Mouse (Mus musculus): ENCODE results near the gene Gphb5. TPM values are rescaled to one million over a fixed set of nuclear protein-coding genes. Genes with fewer than 3 reads are reported as not detected.

The Gphb5 gene
- total and polyA plus RNA-seq, 2 experiments from 2014 or later: not detected

DNA sequence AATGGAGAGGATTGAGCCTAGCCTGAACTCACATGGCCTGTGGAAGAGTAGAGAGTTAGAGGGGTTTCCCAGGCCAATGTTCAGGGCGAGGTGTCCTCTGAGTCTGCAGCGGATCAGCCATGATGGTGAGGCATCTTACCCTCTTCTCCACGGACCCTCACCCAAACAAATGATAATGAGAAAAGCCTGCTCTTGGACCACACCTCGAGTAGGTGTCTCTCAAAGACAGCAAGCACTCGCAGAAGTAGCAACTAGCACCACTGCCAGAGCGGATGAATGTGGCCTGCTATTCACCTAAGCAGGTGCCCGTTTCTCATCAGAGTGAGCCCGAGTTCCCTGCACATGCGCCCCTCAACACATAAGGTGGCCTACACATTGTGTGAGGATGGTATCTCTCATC, 29.9 kb downstream of the Gphb5 start:
- H3K36me3 ChIP-seq (ENCODE audit: insufficient read depth): no peaks in the 10 kb centered on the region
- H3K27me3 ChIP-seq (ENCODE audit: insufficient read depth, low read length): no peaks in the 10 kb centered on the region
- no peak for DNase-seq
- H3K9ac ChIP-seq: no peak overlapping the region
- no peak overlapping the region for H3K27ac ChIP-seq (ENCODE audit: low read depth, low read length)
- no peaks in the 10 kb centered on the region for H3K9me3 ChIP-seq (ENCODE audit: low read length)
- H3K4me2 ChIP-seq (ENCODE audit: low read depth): no peak overlapping the region
- no peak for TF ChIP-seq CTCF (IDR thresholded peaks at IDR 0.05; ENCODE audit: low read depth)
- no peak for ATAC-seq
- no peak overlapping the region for H3K4me3 ChIP-seq (ENCODE audit: low read depth, low read length)
- no peaks in the 10 kb centered on the region for H3K4me1 ChIP-seq (ENCODE audit: insufficient read depth)
- 92% methylated on average over 9 of the region's 9 CpGs for WGBS

DNA sequence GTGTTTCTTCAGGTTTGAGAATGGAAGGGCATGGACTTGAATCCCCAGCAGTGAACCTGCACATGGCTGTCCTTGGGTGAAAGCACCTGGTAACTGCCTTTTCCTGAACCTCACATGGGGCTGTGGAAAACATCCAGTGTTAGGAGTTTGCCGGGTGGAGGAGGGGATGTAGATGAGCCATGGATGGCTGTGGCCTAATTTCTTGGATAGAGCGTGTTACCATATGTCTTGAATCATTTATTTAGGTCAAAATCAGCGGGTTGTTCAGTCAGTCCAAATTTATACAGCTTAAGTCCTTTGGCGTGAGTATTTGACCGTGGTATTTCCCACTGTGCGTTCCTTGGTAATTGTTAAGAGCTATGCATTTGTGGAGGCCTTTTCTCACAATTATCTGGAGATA, 40.5 kb downstream of the Gphb5 start:
- TF ChIP-seq CTCF (IDR thresholded peaks at IDR 0.05; ENCODE audit: low read depth): no peak
- ATAC-seq (no peak), DNase-seq (no peak)
- Histone ChIP-seq H3K4me2 (ENCODE audit: low read depth) (no peak overlapping the region), H3K36me3 (ENCODE audit: insufficient read depth) (no peaks in the 10 kb centered on the region), H3K9ac (no peak overlapping the region), H3K27me3 (ENCODE audit: insufficient read depth, low read length) (no peaks in the 10 kb centered on the region), H3K4me1 (ENCODE audit: insufficient read depth) (no peaks in the 10 kb centered on the region), H3K9me3 (ENCODE audit: low read length) (no peaks in the 10 kb centered on the region), H3K27ac (ENCODE audit: low read depth, low read length) (no peak overlapping the region), H3K4me3 (ENCODE audit: low read depth, low read length) (no peak overlapping the region)
- WGBS: 70% methylated on average over 6 of the region's 6 CpGs

DNA sequence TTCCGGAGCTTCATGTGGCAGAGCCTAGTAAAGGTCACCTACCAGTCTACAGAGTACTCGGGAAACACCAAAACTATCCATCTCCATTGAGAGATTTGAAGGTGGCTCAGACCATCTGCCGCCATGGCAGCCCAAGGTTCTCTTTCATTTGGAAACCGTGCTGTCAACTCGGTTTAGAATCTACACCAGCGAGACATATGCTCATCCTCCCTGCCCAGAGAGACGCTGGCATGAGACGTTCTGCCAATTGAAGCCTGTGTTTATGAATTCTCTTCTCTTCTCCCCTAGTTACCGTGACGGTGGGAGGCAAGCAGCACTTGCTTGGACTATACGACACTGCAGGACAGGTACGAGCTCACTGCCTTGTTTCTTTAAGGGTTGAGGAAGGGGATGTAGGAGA, 41.5 kb downstream of the Gphb5 start:
- WGBS: 69% methylated on average over 12 of the region's 12 CpGs
- ATAC-seq: no peak
- Histone ChIP-seq H3K4me2 (ENCODE audit: low read depth) (no peak overlapping the region), H3K4me1 (ENCODE audit: insufficient read depth) (no peaks in the 10 kb centered on the region), H3K9me3 (ENCODE audit: low read length) (no peaks in the 10 kb centered on the region), H3K36me3 (ENCODE audit: insufficient read depth) (no peaks in the 10 kb centered on the region), H3K27ac (ENCODE audit: low read depth, low read length) (no peak overlapping the region), H3K27me3 (ENCODE audit: insufficient read depth, low read length) (no peaks in the 10 kb centered on the region), H3K9ac (no peak overlapping the region), H3K4me3 (ENCODE audit: low read depth, low read length) (no peak overlapping the region)
- TF ChIP-seq CTCF (IDR thresholded peaks at IDR 0.05; ENCODE audit: low read depth): no peak
- DNase-seq: peak; percentile 38

DNA sequence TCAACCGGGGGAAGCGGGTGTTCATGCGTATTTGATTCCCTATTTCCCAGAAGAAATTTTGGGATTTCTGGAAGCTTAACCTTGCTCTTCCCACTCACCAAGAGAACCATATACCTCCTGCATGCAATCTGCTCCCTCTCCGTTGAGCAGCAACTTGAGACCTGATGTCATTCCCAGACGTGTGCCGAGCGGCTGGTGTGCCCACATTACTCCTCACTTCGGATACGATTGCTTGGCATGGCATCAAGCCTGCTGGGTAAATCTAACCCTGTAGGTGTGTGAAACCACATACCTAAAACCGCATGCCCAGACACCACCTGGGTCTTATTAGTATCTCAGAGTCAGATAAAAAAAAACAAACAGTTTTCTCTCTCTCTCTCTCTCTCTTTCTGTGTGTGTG, 42.1 kb downstream of the Gphb5 start:
- no peaks in the 10 kb centered on the region for H3K36me3 ChIP-seq (ENCODE audit: insufficient read depth)
- H3K9ac ChIP-seq: no peak overlapping the region
- no peaks in the 10 kb centered on the region for H3K4me1 ChIP-seq (ENCODE audit: insufficient read depth)
- TF ChIP-seq CTCF (IDR thresholded peaks at IDR 0.05; ENCODE audit: low read depth): no peak
- no peaks in the 10 kb centered on the region for H3K9me3 ChIP-seq (ENCODE audit: low read length)
- no peak for ATAC-seq
- 83% methylated on average over 10 of the region's 10 CpGs for WGBS
- DNase-seq: no peak
- H3K4me3 ChIP-seq (ENCODE audit: low read depth, low read length): no peak overlapping the region
- no peaks in the 10 kb centered on the region for H3K27me3 ChIP-seq (ENCODE audit: insufficient read depth, low read length)
- H3K4me2 ChIP-seq (ENCODE audit: low read depth): no peak overlapping the region
- no peak overlapping the region for H3K27ac ChIP-seq (ENCODE audit: low read depth, low read length)

DNA sequence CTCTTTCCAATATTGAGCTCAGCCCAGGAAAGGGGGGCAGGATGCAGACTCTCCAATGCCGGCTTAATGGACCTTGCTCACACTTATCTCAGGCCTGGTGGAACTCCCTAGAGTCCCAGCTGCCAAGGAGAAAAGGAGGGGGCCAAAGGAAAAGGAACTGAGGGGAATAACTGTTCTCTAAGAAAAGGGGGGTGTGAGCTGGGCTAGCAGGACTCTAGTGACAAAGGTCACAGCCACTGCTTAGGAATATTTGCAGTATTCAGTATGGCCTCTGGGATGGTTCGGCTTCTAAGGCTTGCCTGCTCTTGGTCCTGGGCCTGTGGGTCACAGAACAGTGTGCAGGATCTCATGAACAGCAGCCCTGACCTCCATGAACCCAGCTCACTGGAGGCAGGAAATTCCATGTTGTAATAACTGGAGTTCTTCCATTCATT, 47.1 kb downstream of the Gphb5 start:
- Histone ChIP-seq H3K4me3 (ENCODE audit: low read depth, low read length) (no peak overlapping the region), H3K4me2 (ENCODE audit: low read depth) (no peak overlapping the region), H3K9me3 (ENCODE audit: low read length) (no peaks in the 10 kb centered on the region), H3K27ac (ENCODE audit: low read depth, low read length) (no peak overlapping the region), H3K9ac (no peak overlapping the region), H3K27me3 (ENCODE audit: insufficient read depth, low read length) (no peaks in the 10 kb centered on the region), H3K4me1 (ENCODE audit: insufficient read depth) (no peaks in the 10 kb centered on the region), H3K36me3 (ENCODE audit: insufficient read depth) (no peaks in the 10 kb centered on the region)
- no peak for TF ChIP-seq CTCF (IDR thresholded peaks at IDR 0.05; ENCODE audit: low read depth)
- no peak for DNase-seq
- WGBS: 73% methylated on average over 2 of the region's 2 CpGs
- ATAC-seq: no peak

DNA sequence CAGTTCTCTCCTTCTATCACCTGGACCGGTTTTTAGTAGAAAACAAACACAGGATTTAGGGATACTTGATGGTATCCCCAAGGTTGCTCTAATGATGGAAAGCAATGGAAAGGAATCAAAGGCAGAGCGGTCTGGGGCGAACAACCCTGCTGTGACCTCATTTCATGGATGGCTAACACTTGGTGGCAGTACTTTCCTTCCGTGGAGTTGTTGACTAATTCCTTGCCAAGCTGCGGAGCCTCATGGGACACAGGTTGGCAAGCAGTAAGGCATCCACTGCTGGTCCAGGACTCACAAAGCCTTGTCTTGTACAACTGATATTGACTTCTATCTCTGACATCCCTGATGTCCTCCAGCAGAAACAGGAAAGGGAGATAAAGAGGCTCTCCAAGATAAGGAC, 48.1 kb downstream of the Gphb5 start:
- ATAC-seq (no peak), DNase-seq (no peak)
- Histone ChIP-seq H3K9ac (no peak overlapping the region), H3K4me2 (ENCODE audit: low read depth) (no peak overlapping the region), H3K4me1 (ENCODE audit: insufficient read depth) (no peaks in the 10 kb centered on the region), H3K9me3 (ENCODE audit: low read length) (no peaks in the 10 kb centered on the region), H3K27ac (ENCODE audit: low read depth, low read length) (no peak overlapping the region), H3K36me3 (ENCODE audit: insufficient read depth) (no peaks in the 10 kb centered on the region), H3K4me3 (ENCODE audit: low read depth, low read length) (no peak overlapping the region), H3K27me3 (ENCODE audit: insufficient read depth, low read length) (no peaks in the 10 kb centered on the region)
- 70% methylated on average over 5 of the region's 5 CpGs for WGBS
- no peak for TF ChIP-seq CTCF (IDR thresholded peaks at IDR 0.05; ENCODE audit: low read depth)

DNA sequence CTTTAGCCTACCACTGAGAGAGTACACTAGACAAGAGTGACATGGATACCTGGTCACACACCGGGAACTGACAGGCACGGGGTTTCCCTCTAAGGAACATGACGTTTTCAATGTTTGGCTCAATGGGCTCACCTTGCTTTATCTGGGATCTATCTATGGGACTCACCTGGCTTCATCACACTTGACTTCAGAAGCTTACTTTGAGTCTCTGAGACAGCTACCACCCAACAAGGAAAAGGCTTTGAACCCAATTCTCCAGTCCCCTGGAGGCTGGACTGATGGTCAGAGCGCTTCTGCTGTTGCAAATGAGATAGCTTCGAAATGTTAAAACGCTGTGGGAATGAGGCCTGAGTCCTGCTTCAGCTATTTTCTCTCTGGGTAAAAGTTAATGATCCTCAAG, 49.2 kb downstream of the Gphb5 start:
- DNase-seq (no peak), ATAC-seq (no peak)
- TF ChIP-seq CTCF (IDR thresholded peaks at IDR 0.05; ENCODE audit: low read depth): no peak
- H3K4me3 ChIP-seq (ENCODE audit: low read depth, low read length): no peak overlapping the region
- no peaks in the 10 kb centered on the region for H3K27me3 ChIP-seq (ENCODE audit: insufficient read depth, low read length)
- H3K4me2 ChIP-seq (ENCODE audit: low read depth): no peak overlapping the region
- no peaks in the 10 kb centered on the region for H3K36me3 ChIP-seq (ENCODE audit: insufficient read depth)
- H3K4me1 ChIP-seq (ENCODE audit: insufficient read depth): no peaks in the 10 kb centered on the region
- WGBS: 96% methylated on average over 6 of the region's 6 CpGs
- H3K9me3 ChIP-seq (ENCODE audit: low read length): no peaks in the 10 kb centered on the region
- no peak overlapping the region for H3K9ac ChIP-seq
- H3K27ac ChIP-seq (ENCODE audit: low read depth, low read length): no peak overlapping the region

DNA sequence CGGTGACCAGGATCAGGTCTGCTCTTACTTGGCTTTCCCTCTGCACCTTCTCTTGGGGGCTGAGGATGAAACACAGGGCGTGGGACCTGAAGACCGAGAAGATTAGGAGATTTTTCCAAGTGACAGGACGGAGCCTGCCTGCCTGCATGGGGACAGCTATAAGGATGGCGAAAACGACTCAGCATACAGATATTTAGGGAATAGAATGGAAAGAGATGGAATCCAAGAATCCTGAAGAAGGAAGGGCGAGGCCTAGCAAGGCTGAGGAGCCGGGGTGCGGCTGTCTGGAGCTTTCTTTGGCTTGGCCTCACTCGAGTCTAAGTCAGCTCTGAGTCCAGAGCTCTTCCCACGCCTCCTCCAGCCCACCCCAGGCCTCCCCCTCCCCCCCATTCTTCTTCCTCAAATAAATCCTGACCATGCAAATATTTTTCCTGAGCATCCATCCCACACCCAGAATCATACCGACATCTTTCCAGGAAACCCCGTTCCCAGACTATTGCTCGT, 50.9 kb downstream of the Gphb5 start:
- 83% methylated on average over 14 of the region's 14 CpGs for WGBS
- Histone ChIP-seq H3K4me3 (ENCODE audit: low read depth, low read length) (no peak overlapping the region), H3K27ac (ENCODE audit: low read depth, low read length) (no peak overlapping the region), H3K4me2 (ENCODE audit: low read depth) (no peak overlapping the region), H3K4me1 (ENCODE audit: insufficient read depth) (no peaks in the 10 kb centered on the region), H3K36me3 (ENCODE audit: insufficient read depth) (no peaks in the 10 kb centered on the region), H3K9me3 (ENCODE audit: low read length) (no peaks in the 10 kb centered on the region), H3K27me3 (ENCODE audit: insufficient read depth, low read length) (no peaks in the 10 kb centered on the region), H3K9ac (no peak overlapping the region)
- ATAC-seq (no peak), DNase-seq (no peak)
- TF ChIP-seq CTCF (IDR thresholded peaks at IDR 0.05; ENCODE audit: low read depth): no peak
